Mouse (Mus musculus) neural tube, embryonic 11.5 days (tissue): ENCODE data around the gene Alppl2. TPM values are rescaled to one million over a fixed set of nuclear protein-coding genes. Genes with fewer than 3 reads are reported as not detected.

Source experiments
- ATAC-seq: fragments of 200-750 bp; cut with Nextera tagmentation; 2 replicates; pipeline ENCODE4 v1.8.0; 2017; ENCODE audit warnings: moderate number of reproducible peaks, mild to moderate bottlenecking, moderate TSS enrichment, moderate library complexity; ENCODE audit not compliant: insufficient read depth, low FRiP score, low TSS enrichment
- DNase-seq: peaks from one replicate; pipeline ENCODE4 v3.0.0-alpha.2; 2015; ENCODE audit warnings: low spot score
- H3K27ac ChIP-seq: fragments of 300-500 bp; sonication (generic); 2 replicates; pipeline ENCODE4 v1.5.1; 2014; ENCODE audit warnings: low read depth, mild to moderate bottlenecking, low read length
- H3K27me3 ChIP-seq: fragments of 300-500 bp; sonication (generic); 2 replicates; pipeline ENCODE4 v1.6.1; 2014; ENCODE audit warnings: mild to moderate bottlenecking, low read length, mixed read lengths; ENCODE audit not compliant: control insufficient read depth, insufficient read depth
- H3K36me3 ChIP-seq: fragments of 300-500 bp; sonication (generic); 2 replicates; pipeline ENCODE4 v1.6.1; 2014; ENCODE audit warnings: mild to moderate bottlenecking, low read length, moderate library complexity, mixed read lengths; ENCODE audit not compliant: control insufficient read depth, insufficient read depth
- H3K4me1 ChIP-seq: fragments of 300-500 bp; sonication (generic); 2 replicates; pipeline ENCODE4 v1.6.1; 2014; ENCODE audit warnings: low read length, mixed read lengths; ENCODE audit not compliant: control insufficient read depth, insufficient read depth
- H3K4me2 ChIP-seq: fragments of 300-500 bp; sonication (generic); 2 replicates; pipeline ENCODE4 v1.6.1; 2014; ENCODE audit warnings: low read depth, mild to moderate bottlenecking, moderate library complexity
- H3K4me3 ChIP-seq: fragments of 300-500 bp; sonication (generic); 2 replicates; pipeline ENCODE4 v1.5.1; 2014; ENCODE audit warnings: low read depth, low read length
- H3K9ac ChIP-seq: fragments of 300-500 bp; sonication (generic); 2 replicates; pipeline ENCODE4 v1.6.1; 2014; ENCODE audit warnings: mild to moderate bottlenecking, low read length
- H3K9me3 ChIP-seq: fragments of 300-500 bp; sonication (generic); 2 replicates; pipeline ENCODE4 v1.6.1; 2016; ENCODE audit warnings: low read length; ENCODE audit not compliant: control insufficient read depth
- whole genome bisulfite sequencing: fragments of 180-500 bp; shearing (Covaris S2); extraction: QIAGEN DNeasy Blood & Tissue Kit; methylation state at CpG from one replicate; pipeline ENCODE4 v1.1.7; 2014; 5-methylcytosine and 5-hydroxymethylcytosine counted together
- polyA plus RNA-seq: library from polyadenylated mRNA; unstranded; fragments of >200 nt; fragmentation: Nextera tagmentation; extraction: Ambion mirVana; gene quantifications from 2 replicates; pipeline ENCODE4 v1.2.1, GENCODE M21; 2014

Alppl2 gene
- polyA plus RNA-seq, 1 experiment from 2014 or later, result not detected

GRCm38 (mm10) chr1:87060913-87061312, 28.8 kb downstream of the Alppl2 start:
- no peak for DNase-seq
- Histone ChIP-seq H3K9me3 (no peaks in the 10 kb centered on the region), H3K36me3 (no peaks in the 10 kb centered on the region), H3K4me2 (no peak overlapping the region), H3K27ac (no peak overlapping the region), H3K4me3 (no peak overlapping the region), H3K27me3 (no peaks in the 10 kb centered on the region), H3K4me1 (no peaks in the 10 kb centered on the region), H3K9ac (no peak overlapping the region)
- no peak for ATAC-seq

GRCm38 (mm10) chr1:87059042-87059665, 30.6 kb downstream of the Alppl2 start:
- Histone ChIP-seq H3K36me3 (no peaks in the 10 kb centered on the region), H3K27me3 (no peaks in the 10 kb centered on the region), H3K27ac (no peak overlapping the region), H3K4me1 (no peaks in the 10 kb centered on the region), H3K4me2 (no peak overlapping the region), H3K4me3 (no peak overlapping the region), H3K9ac (no peak overlapping the region), H3K9me3 (no peaks in the 10 kb centered on the region)
- no peak for ATAC-seq
- no peak for DNase-seq
- WGBS, result 86% methylated on average over 8 of the region's 8 CpGs

GRCm38 (mm10) chr1:87057075-87057474, 32.7 kb downstream of the Alppl2 start:
- no peak overlapping the region for H3K27ac ChIP-seq
- no peak for ATAC-seq
- H3K4me3 ChIP-seq, result no peak overlapping the region
- DNase-seq, result no peak
- no peak overlapping the region for H3K4me2 ChIP-seq
- no peaks in the 10 kb centered on the region for H3K36me3 ChIP-seq
- no peaks in the 10 kb centered on the region for H3K27me3 ChIP-seq
- H3K9me3 ChIP-seq, result no peaks in the 10 kb centered on the region
- 80% methylated on average over 4 of the region's 4 CpGs for WGBS
- no peak overlapping the region for H3K9ac ChIP-seq
- no peaks in the 10 kb centered on the region for H3K4me1 ChIP-seq

GRCm38 (mm10) chr1:87051369-87051768, 38.4 kb downstream of the Alppl2 start:
- no peak for DNase-seq
- H3K4me2 ChIP-seq, result no peak overlapping the region
- no peak for ATAC-seq
- H3K27me3 ChIP-seq, result no peaks in the 10 kb centered on the region
- 84% methylated on average over 4 of the region's 4 CpGs for WGBS
- H3K9me3 ChIP-seq, result no peaks in the 10 kb centered on the region
- no peaks in the 10 kb centered on the region for H3K36me3 ChIP-seq
- no peak overlapping the region for H3K27ac ChIP-seq
- no peak overlapping the region for H3K9ac ChIP-seq
- H3K4me3 ChIP-seq, result no peak overlapping the region
- H3K4me1 ChIP-seq, result no peaks in the 10 kb centered on the region

GRCm38 (mm10) chr1:87050700-87051099, 39.0 kb downstream of the Alppl2 start:
- WGBS, result 59% methylated on average over 1 of the region's 1 CpGs
- no peak overlapping the region for H3K27ac ChIP-seq
- no peak overlapping the region for H3K4me3 ChIP-seq
- ATAC-seq, result no peak
- H3K27me3 ChIP-seq, result no peaks in the 10 kb centered on the region
- H3K4me1 ChIP-seq, result no peaks in the 10 kb centered on the region
- no peak overlapping the region for H3K9ac ChIP-seq
- H3K36me3 ChIP-seq, result no peaks in the 10 kb centered on the region
- no peak overlapping the region for H3K4me2 ChIP-seq
- H3K9me3 ChIP-seq, result no peaks in the 10 kb centered on the region
- DNase-seq, result no peak

- Histone ChIP-seq H3K4me1 (no peaks in the 10 kb centered on the region), H3K27me3 (no peaks in the 10 kb centered on the region), H3K4me3 (no peak overlapping the region), H3K27ac (no peak overlapping the region), H3K9me3 (no peaks in the 10 kb centered on the region), H3K4me2 (no peak overlapping the region), H3K36me3 (no peaks in the 10 kb centered on the region), H3K9ac (no peak overlapping the region)
- DNase-seq, result no peak
- 59% methylated on average over 3 of the region's 3 CpGs for WGBS
- 0 out of 2 replicates have a peak, but pooled peaks have one; percentile 27 for ATAC-seq
Measured at GRCm38 (mm10) chr1:87050072-87050471, 39.7 kb downstream of the Alppl2 start.

GRCm38 (mm10) chr1:87041814-87042438, 47.8 kb downstream of the Alppl2 start:
- Histone ChIP-seq H3K27ac (no peak overlapping the region), H3K4me2 (no peak overlapping the region), H3K36me3 (no peaks in the 10 kb centered on the region), H3K27me3 (no peaks in the 10 kb centered on the region), H3K4me3 (no peak overlapping the region), H3K4me1 (0 out of 2 replicates have a peak, but pooled peaks cover 4% of the 10 kb centered on the region), H3K9ac (no peak overlapping the region), H3K9me3 (no peaks in the 10 kb centered on the region)
- DNase-seq, result peak; percentile 83
- ATAC-seq, result peak; percentile 70
- WGBS, result 0% methylated on average over 1 of the region's 1 CpGs

GRCm38 (mm10) chr1:87041119-87041518, 48.6 kb downstream of the Alppl2 start:
- 28% methylated on average over 3 of the region's 3 CpGs for WGBS
- peaks cover 9% of the 10 kb centered on the region for H3K4me1 ChIP-seq
- peak; percentile 76 for DNase-seq
- no peak overlapping the region for H3K9ac ChIP-seq
- no peak overlapping the region for H3K27ac ChIP-seq
- H3K9me3 ChIP-seq, result no peaks in the 10 kb centered on the region
- H3K36me3 ChIP-seq, result no peaks in the 10 kb centered on the region
- H3K4me2 ChIP-seq, result no peak overlapping the region
- no peaks in the 10 kb centered on the region for H3K27me3 ChIP-seq
- no peak overlapping the region for H3K4me3 ChIP-seq
- peak; percentile 46; the same call in 1 of the 2 replicates for ATAC-seq

GRCm38 (mm10) chr1:87038477-87039070, 51.2 kb downstream of the Alppl2 start:
- H3K4me1 ChIP-seq, result peaks cover 21% of the 10 kb centered on the region
- no peak overlapping the region for H3K4me2 ChIP-seq
- no peaks in the 10 kb centered on the region for H3K36me3 ChIP-seq
- H3K27ac ChIP-seq, result no peak overlapping the region
- ATAC-seq (no peak), DNase-seq (no peak)
- H3K4me3 ChIP-seq, result no peak overlapping the region
- 93% methylated on average over 2 of the region's 2 CpGs for WGBS
- H3K9ac ChIP-seq, result no peak overlapping the region
- H3K27me3 ChIP-seq, result no peaks in the 10 kb centered on the region
- no peaks in the 10 kb centered on the region for H3K9me3 ChIP-seq
